Mouse (Mus musculus) C2C12 (cell line): ENCODE measurements around the gene Prdx2.

Source experiments
- CEBPB ChIP-seq: IDR thresholded peaks from one replicate; pipeline ENCODE4 v1.6.1; 2011; ENCODE audit warnings: low read depth, mild to moderate bottlenecking, control low read depth, moderate library complexity
- CTCF ChIP-seq: IDR thresholded peaks from one replicate; pipeline ENCODE4 v1.5.1; 2011; ENCODE audit not compliant: control insufficient read depth, insufficient read depth, insufficient read length
- MAX ChIP-seq: IDR thresholded peaks from one replicate; pipeline ENCODE4 v1.6.1; 2011; ENCODE audit warnings: mild to moderate bottlenecking, control low read depth
- USF1 ChIP-seq: IDR thresholded peaks from one replicate; pipeline ENCODE4 v1.6.1; 2011; ENCODE audit warnings: low read depth, mild to moderate bottlenecking, control low read depth, moderate library complexity

DNA sequence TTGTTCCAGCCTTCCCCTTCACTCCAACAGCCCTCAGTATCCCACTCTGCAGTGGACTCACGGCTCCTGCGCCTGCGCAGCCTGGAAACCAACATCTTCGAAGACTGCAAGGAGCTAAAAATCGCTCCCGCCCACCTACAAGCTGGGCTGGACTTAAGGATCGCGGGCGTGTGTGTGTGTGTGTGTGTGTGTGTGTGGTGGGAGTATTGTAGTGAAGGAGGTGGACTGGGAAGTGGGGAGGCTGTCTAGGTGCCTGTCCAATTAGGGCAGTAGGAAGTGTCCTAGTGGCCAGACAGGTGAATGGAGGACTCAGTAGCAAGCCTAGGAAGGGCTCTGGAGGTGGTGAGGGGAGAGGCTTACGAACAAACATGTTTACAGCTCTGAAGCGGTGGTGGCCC lies 24.2 kb upstream of the Prdx2 start:
- TF ChIP-seq CTCF (no peak), USF1 (no peak), CEBPB (no peak), MAX (no peak)
